Mouse (Mus musculus): Measurements from ENCODE around the gene Sdccag8. TPM values are rescaled to one million over a fixed set of nuclear protein-coding genes. Genes with fewer than 3 reads are reported as not detected.

Gene Sdccag8
- polyA plus RNA-seq, 1 experiment from 2014 or later, result 22.6 TPM

- peak; percentile 50; the same call in 1 of the 2 replicates for ATAC-seq (ENCODE audit: low read depth)
- H3K36me3 ChIP-seq (ENCODE audit: control insufficient read depth, insufficient read depth, low read length), result no peaks in the 10 kb centered on the region
- H3K27ac ChIP-seq (ENCODE audit: low read depth, low read length), result no peak overlapping the region
- H3K4me1 ChIP-seq (ENCODE audit: control insufficient read depth, insufficient read depth, low read length), result peaks cover 9% of the 10 kb centered on the region; the same call in 1 of the 2 replicates
- no peaks in the 10 kb centered on the region for H3K9me3 ChIP-seq (ENCODE audit: control insufficient read depth, low read length)
- H3K4me2 ChIP-seq (ENCODE audit: low read depth, low read length), result no peak overlapping the region
- H3K4me3 ChIP-seq (ENCODE audit: low read depth, low read length), result no peak overlapping the region
- no peak overlapping the region for H3K9ac ChIP-seq (replicated peaks; ENCODE audit: low read depth, low read length)
- 22% methylated on average over 3 of the region's 3 CpGs for WGBS
- no peaks in the 10 kb centered on the region for H3K27me3 ChIP-seq (ENCODE audit: control insufficient read depth, insufficient read depth, low read length)
Measured at GRCm38 (mm10) chr1:177010041-177010440, 195.6 kb downstream of the Sdccag8 start.

- Histone ChIP-seq H3K9ac (replicated peaks; ENCODE audit: low read depth, low read length) (no peak overlapping the region), H3K36me3 (ENCODE audit: control insufficient read depth, insufficient read depth, low read length) (no peaks in the 10 kb centered on the region), H3K4me3 (ENCODE audit: low read depth, low read length) (no peak overlapping the region), H3K9me3 (ENCODE audit: control insufficient read depth, low read length) (no peaks in the 10 kb centered on the region), H3K4me2 (ENCODE audit: low read depth, low read length) (no peak overlapping the region), H3K27me3 (ENCODE audit: control insufficient read depth, insufficient read depth, low read length) (no peaks in the 10 kb centered on the region), H3K4me1 (ENCODE audit: control insufficient read depth, insufficient read depth, low read length) (peaks cover 9% of the 10 kb centered on the region; the same call in 1 of the 2 replicates), H3K27ac (ENCODE audit: low read depth, low read length) (no peak overlapping the region)
- 0 out of 2 replicates have a peak, but pooled peaks have one; percentile 9 for ATAC-seq (ENCODE audit: low read depth)
- WGBS, result 62% methylated on average over 6 of the region's 6 CpGs
Measured at GRCm38 (mm10) chr1:177010607-177011302, 196.3 kb downstream of the Sdccag8 start.

DNA sequence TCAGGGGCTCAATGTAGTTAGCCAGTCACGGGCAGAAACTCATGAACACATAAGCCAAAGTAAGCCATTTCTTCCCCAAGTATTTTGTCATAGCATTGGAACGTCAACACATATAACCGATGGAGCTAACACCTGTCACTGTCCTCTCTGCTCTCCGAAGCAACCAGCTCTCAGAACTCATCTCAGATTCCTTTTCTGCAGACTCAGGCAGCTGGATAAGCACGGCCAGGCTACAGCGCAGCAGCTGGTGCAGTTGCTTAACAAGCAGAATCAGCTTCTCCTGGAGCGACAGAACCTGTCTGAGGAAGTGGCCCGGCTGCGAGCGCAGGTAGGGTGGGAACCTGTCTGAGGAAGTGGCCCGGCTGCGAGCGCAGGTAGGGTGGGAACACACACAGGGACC lies 197.2 kb downstream of the Sdccag8 start:
- no peaks in the 10 kb centered on the region for H3K27me3 ChIP-seq (ENCODE audit: control insufficient read depth, insufficient read depth, low read length)
- H3K36me3 ChIP-seq (ENCODE audit: control insufficient read depth, insufficient read depth, low read length), result no peaks in the 10 kb centered on the region
- H3K9me3 ChIP-seq (ENCODE audit: control insufficient read depth, low read length), result no peaks in the 10 kb centered on the region
- H3K4me3 ChIP-seq (ENCODE audit: low read depth, low read length), result no peak overlapping the region
- peaks cover 10% of the 10 kb centered on the region; the same call in 1 of the 2 replicates for H3K4me1 ChIP-seq (ENCODE audit: control insufficient read depth, insufficient read depth, low read length)
- ATAC-seq (ENCODE audit: low read depth), result no peak
- H3K27ac ChIP-seq (ENCODE audit: low read depth, low read length), result no peak overlapping the region
- H3K4me2 ChIP-seq (ENCODE audit: low read depth, low read length), result no peak overlapping the region
- 81% methylated on average over 13 of the region's 13 CpGs for WGBS
- no peak overlapping the region for H3K9ac ChIP-seq (replicated peaks; ENCODE audit: low read depth, low read length)

DNA sequence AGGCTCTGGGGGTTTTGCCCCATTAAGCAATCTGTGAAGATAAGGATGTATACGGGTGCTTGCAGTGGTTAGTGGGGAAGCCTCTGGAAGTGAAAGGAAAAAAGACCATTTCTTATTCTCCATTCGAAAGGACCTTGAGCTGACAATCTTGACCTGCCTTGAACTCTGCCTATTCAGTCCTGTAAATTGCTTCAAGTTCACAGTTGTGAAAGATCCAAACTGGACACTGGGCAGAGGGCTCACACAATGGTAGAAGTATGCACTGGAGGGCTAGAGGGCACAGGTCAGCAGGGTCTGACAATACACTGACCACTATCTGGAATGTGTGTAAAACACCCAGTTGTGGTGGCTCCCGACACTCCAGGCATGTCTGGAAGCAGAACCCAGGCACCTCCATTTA lies 198.3 kb downstream of the Sdccag8 start:
- Histone ChIP-seq H3K36me3 (ENCODE audit: control insufficient read depth, insufficient read depth, low read length) (no peaks in the 10 kb centered on the region), H3K9ac (replicated peaks; ENCODE audit: low read depth, low read length) (no peak overlapping the region), H3K4me2 (ENCODE audit: low read depth, low read length) (no peak overlapping the region), H3K27ac (ENCODE audit: low read depth, low read length) (no peak overlapping the region), H3K4me3 (ENCODE audit: low read depth, low read length) (no peak overlapping the region), H3K9me3 (ENCODE audit: control insufficient read depth, low read length) (no peaks in the 10 kb centered on the region), H3K27me3 (ENCODE audit: control insufficient read depth, insufficient read depth, low read length) (no peaks in the 10 kb centered on the region), H3K4me1 (ENCODE audit: control insufficient read depth, insufficient read depth, low read length) (peaks cover 11% of the 10 kb centered on the region; the same call in 1 of the 2 replicates)
- ATAC-seq (ENCODE audit: low read depth), result no peak
- 23% methylated on average over 3 of the region's 3 CpGs for WGBS

GRCm38 (mm10) chr1:177013313-177013712 lies 198.9 kb downstream of the Sdccag8 start:
- H3K4me2 ChIP-seq (ENCODE audit: low read depth, low read length), result no peak overlapping the region
- peaks cover 11% of the 10 kb centered on the region; the same call in 1 of the 2 replicates for H3K4me1 ChIP-seq (ENCODE audit: control insufficient read depth, insufficient read depth, low read length)
- WGBS, result 84% methylated on average over 1 of the region's 1 CpGs
- no peak for ATAC-seq (ENCODE audit: low read depth)
- H3K36me3 ChIP-seq (ENCODE audit: control insufficient read depth, insufficient read depth, low read length), result no peaks in the 10 kb centered on the region
- H3K9me3 ChIP-seq (ENCODE audit: control insufficient read depth, low read length), result no peaks in the 10 kb centered on the region
- H3K27me3 ChIP-seq (ENCODE audit: control insufficient read depth, insufficient read depth, low read length), result no peaks in the 10 kb centered on the region
- no peak overlapping the region for H3K4me3 ChIP-seq (ENCODE audit: low read depth, low read length)
- H3K27ac ChIP-seq (ENCODE audit: low read depth, low read length), result no peak overlapping the region
- no peak overlapping the region for H3K9ac ChIP-seq (replicated peaks; ENCODE audit: low read depth, low read length)

GRCm38 (mm10) chr1:177013776-177014175 lies 199.3 kb downstream of the Sdccag8 start:
- no peak overlapping the region for H3K4me3 ChIP-seq (ENCODE audit: low read depth, low read length)
- no peaks in the 10 kb centered on the region for H3K9me3 ChIP-seq (ENCODE audit: control insufficient read depth, low read length)
- H3K36me3 ChIP-seq (ENCODE audit: control insufficient read depth, insufficient read depth, low read length), result no peaks in the 10 kb centered on the region
- no peaks in the 10 kb centered on the region for H3K27me3 ChIP-seq (ENCODE audit: control insufficient read depth, insufficient read depth, low read length)
- ATAC-seq (ENCODE audit: low read depth), result no peak
- H3K9ac ChIP-seq (replicated peaks; ENCODE audit: low read depth, low read length), result no peak overlapping the region
- H3K4me1 ChIP-seq (ENCODE audit: control insufficient read depth, insufficient read depth, low read length), result peaks cover 11% of the 10 kb centered on the region; the same call in 1 of the 2 replicates
- no peak overlapping the region for H3K27ac ChIP-seq (ENCODE audit: low read depth, low read length)
- no peak overlapping the region for H3K4me2 ChIP-seq (ENCODE audit: low read depth, low read length)
- WGBS, result 85% methylated on average over 3 of the region's 3 CpGs

DNA sequence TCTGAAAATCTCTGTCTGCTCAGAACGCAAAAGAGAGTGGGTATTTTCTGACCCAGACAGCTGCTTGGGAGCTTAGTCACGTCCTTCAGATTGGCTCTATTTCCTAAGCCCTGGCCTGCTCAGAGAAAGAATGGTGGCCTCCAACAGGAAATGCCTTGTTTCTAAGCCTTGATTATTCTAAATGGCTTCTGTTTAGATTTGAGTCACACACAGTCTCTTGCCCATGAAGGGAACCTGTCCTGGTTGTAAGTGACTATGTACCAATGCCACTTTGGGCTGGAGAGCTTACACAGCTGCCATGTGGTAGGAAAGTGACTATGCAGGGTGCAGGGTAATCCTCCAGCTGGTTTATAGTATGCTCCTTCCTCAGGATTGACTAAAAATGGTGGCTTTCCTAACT lies 199.9 kb downstream of the Sdccag8 start:
- Histone ChIP-seq H3K36me3 (ENCODE audit: control insufficient read depth, insufficient read depth, low read length) (no peaks in the 10 kb centered on the region), H3K27me3 (ENCODE audit: control insufficient read depth, insufficient read depth, low read length) (no peaks in the 10 kb centered on the region), H3K4me3 (ENCODE audit: low read depth, low read length) (no peak overlapping the region), H3K4me2 (ENCODE audit: low read depth, low read length) (no peak overlapping the region), H3K4me1 (ENCODE audit: control insufficient read depth, insufficient read depth, low read length) (peaks cover 11% of the 10 kb centered on the region; the same call in 1 of the 2 replicates), H3K27ac (ENCODE audit: low read depth, low read length) (no peak overlapping the region), H3K9ac (replicated peaks; ENCODE audit: low read depth, low read length) (no peak overlapping the region), H3K9me3 (ENCODE audit: control insufficient read depth, low read length) (no peaks in the 10 kb centered on the region)
- WGBS, result 59% methylated on average over 2 of the region's 2 CpGs
- no peak for ATAC-seq (ENCODE audit: low read depth)

GRCm38 (mm10) chr1:177014921-177015439 lies 200.5 kb downstream of the Sdccag8 start:
- Histone ChIP-seq H3K4me1 (ENCODE audit: control insufficient read depth, insufficient read depth, low read length) (peaks cover 9% of the 10 kb centered on the region; the same call in 1 of the 2 replicates), H3K27me3 (ENCODE audit: control insufficient read depth, insufficient read depth, low read length) (no peaks in the 10 kb centered on the region), H3K9me3 (ENCODE audit: control insufficient read depth, low read length) (no peaks in the 10 kb centered on the region), H3K36me3 (ENCODE audit: control insufficient read depth, insufficient read depth, low read length) (no peaks in the 10 kb centered on the region), H3K27ac (ENCODE audit: low read depth, low read length) (no peak overlapping the region), H3K9ac (replicated peaks; ENCODE audit: low read depth, low read length) (no peak overlapping the region), H3K4me2 (ENCODE audit: low read depth, low read length) (no peak overlapping the region), H3K4me3 (ENCODE audit: low read depth, low read length) (no peak overlapping the region)
- 54% methylated on average over 6 of the region's 6 CpGs for WGBS
- no peak for ATAC-seq (ENCODE audit: low read depth)

DNA sequence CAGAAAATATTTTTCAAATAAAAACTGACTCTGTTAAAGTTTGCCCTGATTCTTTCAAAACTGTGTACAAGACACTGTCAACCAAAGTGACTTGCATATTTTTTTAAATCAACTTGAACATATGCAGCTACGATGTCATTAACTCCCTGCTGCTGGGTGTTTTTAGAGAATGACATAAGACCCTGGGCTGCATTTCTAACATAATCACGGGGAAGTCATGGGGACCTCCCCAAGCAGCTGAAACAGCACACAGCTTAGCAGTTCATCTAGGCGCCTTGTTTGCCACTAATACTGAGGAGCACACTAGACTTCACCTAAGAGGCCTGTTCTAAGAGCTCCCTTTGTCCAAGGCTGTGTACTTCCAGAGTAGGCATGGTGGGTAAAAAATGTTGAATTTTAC lies 201.5 kb downstream of the Sdccag8 start:
- 0 out of 2 replicates have a peak, but pooled peaks cover 2% of the 10 kb centered on the region for H3K4me1 ChIP-seq (ENCODE audit: control insufficient read depth, insufficient read depth, low read length)
- H3K9me3 ChIP-seq (ENCODE audit: control insufficient read depth, low read length), result no peaks in the 10 kb centered on the region
- H3K4me2 ChIP-seq (ENCODE audit: low read depth, low read length), result no peak overlapping the region
- no peaks in the 10 kb centered on the region for H3K36me3 ChIP-seq (ENCODE audit: control insufficient read depth, insufficient read depth, low read length)
- 45% methylated on average over 3 of the region's 3 CpGs for WGBS
- H3K9ac ChIP-seq (replicated peaks; ENCODE audit: low read depth, low read length), result no peak overlapping the region
- no peak overlapping the region for H3K4me3 ChIP-seq (ENCODE audit: low read depth, low read length)
- no peak overlapping the region for H3K27ac ChIP-seq (ENCODE audit: low read depth, low read length)
- no peak for ATAC-seq (ENCODE audit: low read depth)
- H3K27me3 ChIP-seq (ENCODE audit: control insufficient read depth, insufficient read depth, low read length), result no peaks in the 10 kb centered on the region

All from neural tube, embryonic 14.5 days (tissue).